Mouse (Mus musculus) cerebellum, adult 2 months (tissue): ENCODE results near the gene Spns2.
"Not testable (repeated sequence)": the region's sequence is repeated elsewhere in the genome, so short reads cannot be mapped to it uniquely, and the experiment has no call there.

Source experiments
- CTCF ChIP-seq: fragments of 200-500 bp; IDR thresholded peaks from 2 replicates; pipeline ENCODE4 v1.5.1; 2011; ENCODE audit warnings: low read depth, mild to moderate bottlenecking, control low read depth, low read length, moderate library complexity, borderline replicate concordance; ENCODE audit not compliant: insufficient read depth
- POLR2A ChIP-seq: fragments of 200-500 bp; IDR thresholded peaks from 2 replicates; pipeline ENCODE4 v1.6.1; 2011; ENCODE audit warnings: low read length, control low read depth, borderline replicate concordance; ENCODE audit not compliant: insufficient read depth

- not testable (repeated sequence) for TF ChIP-seq CTCF, POLR2A
These were observed 59.2 kb downstream of the Spns2 start for GRCm38 (mm10) chr11:72430311-72431068.
